Mouse (Mus musculus) kidney, adult 2 months (tissue): ENCODE measurements around the gene Adh6a.

Source experiments
- CTCF ChIP-seq: fragments of 200-500 bp; conservative IDR thresholded peaks from 2 replicates; pipeline ENCODE4 v1.5.1; 2011; ENCODE audit warnings: low read depth, mild to moderate bottlenecking, control low read depth, low read length, moderate library complexity, mixed read lengths; ENCODE audit not compliant: insufficient read depth, insufficient read length
- POLR2A ChIP-seq: fragments of 200-500 bp; IDR thresholded peaks from one replicate; pipeline ENCODE4 v1.6.1; 2011; ENCODE audit warnings: low read depth, low read length, control low read depth

GRCm38 (mm10) chr3:138325466-138325865 is 12.4 kb downstream of the Adh6a start:
- TF ChIP-seq CTCF = no peak
- TF ChIP-seq POLR2A = no peak
